In genomic region chr7:96734315-96735058, GRCm38 (mm10) we compare ENCODE assay signal across 19 mouse cellular contexts.
A peak's percentile ranks its signal among the peaks of the same experiment; 100 is the strongest.
DNase-seq lines count a peak whose midpoint lies in the region; ATAC-seq and TF ChIP-seq lines count a peak whose summit lies in the region.
"Had no signal": no experiment of that assay in that cellular context is flagged by ENCODE, and none has a peak within 500 bp of the region (broad histone marks: within the 10 kb centered on the region; RNA-seq: fewer than 3 reads in every experiment).

No protein-coding gene starts in this region.

- H3K4me3 ChIP-seq in embryonic facial prominence, embryonic 14.5 days (ENCODE audit: low read depth, low read length), result no peak overlapping the region
- no peak overlapping the region for H3K4me3 ChIP-seq in limb, embryonic 14.5 days (replicated peaks; ENCODE audit: low read length)
- H3K4me3 ChIP-seq: liver, embryonic 13.5 days; lung, embryonic 15.5 days; megakaryocyte, embryonic 14.5 days had no signal

- WGBS in embryonic facial prominence, embryonic 14.5 days, result 35% methylated on average over 7 of the region's 7 CpGs
- WGBS in limb, embryonic 14.5 days, result 18% methylated on average over 7 of the region's 7 CpGs

- peaks cover 13% of the 10 kb centered on the region for H3K36me3 ChIP-seq in embryonic facial prominence, embryonic 14.5 days (ENCODE audit: control insufficient read depth, insufficient read depth, low read length)
- peaks cover 24% of the 10 kb centered on the region for H3K36me3 ChIP-seq in limb, embryonic 14.5 days (ENCODE audit: control insufficient read depth, insufficient read depth, low read length)
- H3K36me3 ChIP-seq: G1E; liver, embryonic 13.5 days; lung, embryonic 15.5 days had no signal

- TF ChIP-seq POLR2A in limb, embryonic 14.5 days (IDR thresholded peaks at IDR 0.05; ENCODE audit: borderline replicate concordance, extremely low read depth, insufficient read depth, insufficient read length), result no peak

- H3K27me3 ChIP-seq in embryonic facial prominence, embryonic 14.5 days (replicated peaks; ENCODE audit: control insufficient read depth, insufficient read depth, low read length), result no peaks in the 10 kb centered on the region
- no peaks in the 10 kb centered on the region for H3K27me3 ChIP-seq in limb, embryonic 14.5 days (ENCODE audit: control insufficient read depth, insufficient read depth, low read length)
- H3K27me3 ChIP-seq: liver, embryonic 13.5 days; lung, embryonic 15.5 days had no signal

- no peak overlapping the region for H3K4me2 ChIP-seq in embryonic facial prominence, embryonic 14.5 days (ENCODE audit: low read depth, low read length)
- H3K4me2 ChIP-seq in limb, embryonic 14.5 days (replicated peaks; ENCODE audit: low read depth, low read length, severe bottlenecking), result 0 out of 2 replicates have a peak overlapping the region, but pooled peaks have one; percentile 6
- H3K4me2 ChIP-seq: heart, embryonic 11.5 days; liver, embryonic 13.5 days; lung, embryonic 15.5 days had no signal

- peak overlapping the region; percentile 35 for H3K27ac ChIP-seq in embryonic facial prominence, embryonic 14.5 days (replicated peaks; ENCODE audit: low read depth, low read length)
- peak overlapping the region; percentile 67 for H3K27ac ChIP-seq in limb, embryonic 14.5 days (replicated peaks; ENCODE audit: low read depth, low read length)
- H3K27ac ChIP-seq: liver, embryonic 13.5 days; lung, embryonic 15.5 days had no signal

- ATAC-seq in embryonic facial prominence, embryonic 14.5 days (ENCODE audit: low read depth), result peak; percentile 41; the same call in 1 of the 2 replicates
- ATAC-seq in limb, embryonic 14.5 days (ENCODE audit: low FRiP score, low read depth), result peak; percentile 80
- ATAC-seq: midbrain, embryonic 16.5 days had no signal

- H3K9me3 ChIP-seq in embryonic facial prominence, embryonic 14.5 days (ENCODE audit: control insufficient read depth, low read length), result no peaks in the 10 kb centered on the region
- H3K9me3 ChIP-seq in limb, embryonic 14.5 days (ENCODE audit: control insufficient read depth, low read length), result no peaks in the 10 kb centered on the region
- H3K9me3 ChIP-seq: liver, embryonic 13.5 days; lung, embryonic 15.5 days; megakaryocyte, embryonic 14.5 days had no signal

- no peak overlapping the region for H3K9ac ChIP-seq in embryonic facial prominence, embryonic 14.5 days (ENCODE audit: low read depth, low read length)
- no peak overlapping the region for H3K9ac ChIP-seq in limb, embryonic 14.5 days (ENCODE audit: low read depth, low read length, severe bottlenecking)
- H3K9ac ChIP-seq: liver, embryonic 13.5 days; lung, embryonic 15.5 days had no signal

- H3K4me1 ChIP-seq in embryonic facial prominence, embryonic 14.5 days (ENCODE audit: control insufficient read depth, insufficient read depth, low read length), result peaks cover 15% of the 10 kb centered on the region
- peaks cover 28% of the 10 kb centered on the region for H3K4me1 ChIP-seq in limb, embryonic 14.5 days (ENCODE audit: control insufficient read depth, insufficient read depth, low read length)
- H3K4me1 ChIP-seq: lung, embryonic 15.5 days had no signal

- DNase-seq in thymus, postnatal 4 days, result peak; percentile 13
- no peak for DNase-seq in thymus, adult 18-20 months
- peak; percentile 77 for DNase-seq in embryonic facial prominence, embryonic 14.5 days (ENCODE audit: low spot score)
- peak; percentile 68 for DNase-seq in limb, embryonic 14.5 days (ENCODE audit: low spot score)
- DNase-seq in left cerebral cortex, adult 8-10 months (ENCODE audit: low spot score in 2 of 2), result no peak
- DNase-seq in urinary bladder, postnatal 36 days (ENCODE audit: low spot score in 2 of 2), result no peak
- DNase-seq in embryo, embryonic 11 days, result no peak
- DNase-seq: cerebellum, adult 9-10 months; gastrocnemius, postnatal 25 days; heart, postnatal 36 days; kidney, adult 18-20 months; kidney, postnatal 25 days; layer of hippocampus, adult 9-11 months; liver, embryonic 13.5 days had no signal

Comparison
In these comparisons a context has a peak if more than half of its experiments do, and no peak if none do; other contexts are left out.
1. DNase-seq: peak in thymus, postnatal 4 days (single experiment), embryonic facial prominence, embryonic 14.5 days (single experiment) and limb, embryonic 14.5 days (single experiment); none in thymus, adult 18-20 months (0 of 2), left cerebral cortex, adult 8-10 months (0 of 2), urinary bladder, postnatal 36 days (0 of 2) and embryo, embryonic 11 days (single experiment).